10 mouse cellular contexts compared by ENCODE assay signal in genomic region chr11:114699511-114699910, GRCm38 (mm10). TPM values are rescaled to one million over a fixed set of nuclear protein-coding genes. Genes with fewer than 3 reads are reported as not detected.
DNase-seq lines count a peak whose midpoint lies in the region; ATAC-seq and TF ChIP-seq lines count a peak whose summit lies in the region.
"Had no signal": no experiment of that assay in that cellular context is flagged by ENCODE, and none has a peak within 500 bp of the region (broad histone marks: within the 10 kb centered on the region; RNA-seq: fewer than 3 reads in every experiment).

No protein-coding gene starts in this region.

- H3K9me3 ChIP-seq in heart, embryonic 12.5 days (replicated peaks): no peaks in the 10 kb centered on the region
- H3K9me3 ChIP-seq in kidney, postnatal 0 days (replicated peaks; ENCODE audit: low read length): no peaks in the 10 kb centered on the region
- no peaks in the 10 kb centered on the region for H3K9me3 ChIP-seq in stomach, postnatal 0 days (ENCODE audit: control insufficient read depth, low read length)
- H3K9me3 ChIP-seq in forebrain, embryonic 16.5 days (ENCODE audit: control insufficient read depth, low read length): no peaks in the 10 kb centered on the region

- DNase-seq in heart, adult 2 months: peak; percentile 74 to 86
- peak; percentile 80 for DNase-seq in gastrocnemius, postnatal 14 days
- DNase-seq in kidney, postnatal 0 days (ENCODE audit: low spot score): peak; percentile 80
- no peak for DNase-seq in stomach, postnatal 0 days (ENCODE audit: low spot score)
- no peak for DNase-seq in layer of hippocampus, postnatal 14 days (ENCODE audit: low spot score in 2 of 2)
- DNase-seq in cerebellum, adult 9-11 months: no peak
- DNase-seq: liver, postnatal 0 days had no signal

- no peaks in the 10 kb centered on the region for H3K79me2 ChIP-seq in heart, adult 2 months (replicated peaks; ENCODE audit: control insufficient read depth, insufficient read depth, low read length)

- H3K4me2 ChIP-seq in heart, embryonic 12.5 days: no peak overlapping the region
- no peak overlapping the region for H3K4me2 ChIP-seq in kidney, postnatal 0 days (ENCODE audit: low read length)
- H3K4me2 ChIP-seq in stomach, postnatal 0 days (replicated peaks; ENCODE audit: low read depth): no peak overlapping the region
- no peak overlapping the region for H3K4me2 ChIP-seq in forebrain, embryonic 16.5 days (ENCODE audit: low read length)

- no peak overlapping the region for H3K4me3 ChIP-seq in heart, adult 2 months
- H3K4me3 ChIP-seq in heart, embryonic 12.5 days: no peak overlapping the region
- no peak overlapping the region for H3K4me3 ChIP-seq in kidney, postnatal 0 days (replicated peaks; ENCODE audit: low read depth, low read length)
- no peak overlapping the region for H3K4me3 ChIP-seq in stomach, postnatal 0 days (ENCODE audit: low read depth, low read length)
- H3K4me3 ChIP-seq in forebrain, embryonic 16.5 days (replicated peaks; ENCODE audit: low read length): no peak overlapping the region

- intact Hi-C loops in heart, adult 2 months (cut with DNase I): no loop called here
- intact Hi-C loops in gastrocnemius, postnatal 14 days (cut with DNase I; ENCODE audit: low total_unique reads): no loop called here

- no peaks in the 10 kb centered on the region for H3K27me3 ChIP-seq in heart, adult 2 months (ENCODE audit: control insufficient read depth, insufficient read depth, low read length)
- no peaks in the 10 kb centered on the region for H3K27me3 ChIP-seq in heart, embryonic 12.5 days (replicated peaks)
- H3K27me3 ChIP-seq in kidney, postnatal 0 days (ENCODE audit: insufficient read depth, low read length): no peaks in the 10 kb centered on the region
- H3K27me3 ChIP-seq in stomach, postnatal 0 days (ENCODE audit: control insufficient read depth, insufficient read depth, low read length): no peaks in the 10 kb centered on the region
- no peaks in the 10 kb centered on the region for H3K27me3 ChIP-seq in forebrain, embryonic 16.5 days (replicated peaks; ENCODE audit: control insufficient read depth, insufficient read depth, low read length)
- H3K27me3 ChIP-seq: CH12.LX had no signal

- no peak overlapping the region for H3K9ac ChIP-seq in heart, adult 2 months (ENCODE audit: low read depth, low read length)
- no peak overlapping the region for H3K9ac ChIP-seq in heart, embryonic 12.5 days
- H3K9ac ChIP-seq in kidney, postnatal 0 days (ENCODE audit: low read depth, low read length): no peak overlapping the region
- no peak overlapping the region for H3K9ac ChIP-seq in stomach, postnatal 0 days (ENCODE audit: low read length)
- no peak overlapping the region for H3K9ac ChIP-seq in forebrain, embryonic 16.5 days (replicated peaks; ENCODE audit: low read depth, low read length)
- H3K9ac ChIP-seq: liver, postnatal 0 days had no signal

- H3K4me1 ChIP-seq in heart, adult 2 months (ENCODE audit: control insufficient read depth, insufficient read depth, low read length): peaks cover 2% of the 10 kb centered on the region
- H3K4me1 ChIP-seq in heart, embryonic 12.5 days (replicated peaks): peaks cover 9% of the 10 kb centered on the region
- no peaks in the 10 kb centered on the region for H3K4me1 ChIP-seq in kidney, postnatal 0 days (replicated peaks; ENCODE audit: insufficient read depth, low read length)
- no peaks in the 10 kb centered on the region for H3K4me1 ChIP-seq in stomach, postnatal 0 days (replicated peaks; ENCODE audit: control insufficient read depth, insufficient read depth)
- H3K4me1 ChIP-seq in forebrain, embryonic 16.5 days (replicated peaks; ENCODE audit: control insufficient read depth, insufficient read depth, low read length): peaks cover 19% of the 10 kb centered on the region

- no peak overlapping the region; the same call in 1 of the 2 replicates for H3K27ac ChIP-seq in heart, adult 2 months
- no peak overlapping the region for H3K27ac ChIP-seq in heart, embryonic 12.5 days (ENCODE audit: poor library complexity, severe bottlenecking)
- 0 out of 2 replicates have a peak overlapping the region, but pooled peaks have one; percentile 25 for H3K27ac ChIP-seq in kidney, postnatal 0 days
- H3K27ac ChIP-seq in stomach, postnatal 0 days (replicated peaks): 0 out of 2 replicates have a peak overlapping the region, but pooled peaks have one; percentile 13
- H3K27ac ChIP-seq in forebrain, embryonic 16.5 days (ENCODE audit: low read length): no peak overlapping the region

- 57% methylated on average over 12 of the region's 12 CpGs for WGBS in heart, adult 2 months
- 78% methylated on average over 12 of the region's 12 CpGs for WGBS in heart, embryonic 12.5 days
- 63% methylated on average over 12 of the region's 12 CpGs for WGBS in kidney, postnatal 0 days
- WGBS in stomach, postnatal 0 days: 64% methylated on average over 12 of the region's 12 CpGs
- WGBS in forebrain, embryonic 16.5 days: 85% methylated on average over 12 of the region's 12 CpGs

- no peak for TF ChIP-seq POLR2A in heart, adult 2 months (IDR thresholded peaks at IDR 0.05; ENCODE audit: insufficient read depth, low read depth, low read length)

- no peak for ATAC-seq in heart, embryonic 12.5 days (ENCODE audit: insufficient number of reproducible peaks, low FRiP score)
- no peak; the same call in 1 of the 2 replicates for ATAC-seq in kidney, postnatal 0 days (replicated peaks; ENCODE audit: low FRiP score, low read depth)
- peak; percentile 76; the same call in 1 of the 2 replicates for ATAC-seq in stomach, postnatal 0 days (ENCODE audit: low FRiP score, low TSS enrichment)
- ATAC-seq in forebrain, embryonic 16.5 days: no peak
- ATAC-seq: liver, postnatal 0 days had no signal

- TF ChIP-seq CTCF in heart, adult 2 months (IDR thresholded peaks at IDR 0.05): no peak
- TF ChIP-seq CTCF in kidney, postnatal 0 days (IDR thresholded peaks at IDR 0.05; ENCODE audit: low read depth): no peak
- no peak for TF ChIP-seq CTCF in stomach, postnatal 0 days (IDR thresholded peaks at IDR 0.05; ENCODE audit: low read depth)

- H3K36me3 ChIP-seq in heart, adult 2 months (ENCODE audit: control insufficient read depth, insufficient read depth, low read length): no peaks in the 10 kb centered on the region
- H3K36me3 ChIP-seq in heart, embryonic 12.5 days: peaks cover 5% of the 10 kb centered on the region; the same call in 1 of the 2 replicates
- H3K36me3 ChIP-seq in kidney, postnatal 0 days (ENCODE audit: insufficient read depth, low read length): no peaks in the 10 kb centered on the region
- no peaks in the 10 kb centered on the region; the same call in 1 of the 2 replicates for H3K36me3 ChIP-seq in stomach, postnatal 0 days (ENCODE audit: control insufficient read depth, insufficient read depth, low read length)
- no peaks in the 10 kb centered on the region for H3K36me3 ChIP-seq in forebrain, embryonic 16.5 days (ENCODE audit: control insufficient read depth, insufficient read depth)

- TF ChIP-seq EP300 in heart, adult 2 months (IDR thresholded peaks at IDR 0.05; ENCODE audit: insufficient read depth, low read depth, low read length): no peak; the same call in 1 of the 2 replicates
- no peak for TF ChIP-seq EP300 in stomach, postnatal 0 days (optimal IDR thresholded peaks at IDR 0.05)

RNA-seq across cellular contexts. Expression of gene Ttyh2, which starts 24.3 kb away (rescaled TPM):
- 1 to 10 TPM; 4.3 to 4.9 TPM for total RNA-seq in heart, adult 2 months (2021)
- polyA plus RNA-seq in heart, adult 2 months (2012; rRNA removed): 6.3 and 7.5 TPM in 2 replicates
- polyA plus RNA-seq in heart, embryonic 12.5 days (2016; fragmentation: Nextera tagmentation; extraction: Ambion mirVana): 5.5 and 5.9 TPM in 2 replicates
- 10 to 100 TPM; 32.9 to 48.2 TPM for total RNA-seq in gastrocnemius, postnatal 14 days (2021)
- 22.6 and 25.3 TPM in 2 replicates for polyA plus RNA-seq in kidney, postnatal 0 days (2015; fragmentation: Nextera tagmentation; extraction: Ambion mirVana)
- 12.5 and 14.7 TPM in 2 replicates for polyA plus RNA-seq in stomach, postnatal 0 days (2015; fragmentation: Nextera tagmentation; extraction: Ambion mirVana)
- total RNA-seq in layer of hippocampus, postnatal 14 days (2021): 10 to 100 TPM; 26.0 to 30.1 TPM
- 25.1 and 27.5 TPM in 2 replicates for polyA plus RNA-seq in forebrain, embryonic 16.5 days (2015; fragmentation: Nextera tagmentation; extraction: Ambion mirVana)

RNA-seq across cellular contexts. Expression of gene Dnaic2, which starts 27.7 kb away (rescaled TPM):
- total RNA-seq in heart, adult 2 months (2021): under 1 TPM; 0.16 to 0.18 TPM
- 0.44 and 1.5 TPM in 2 replicates for polyA plus RNA-seq in heart, adult 2 months (2012; rRNA removed)
- polyA plus RNA-seq in heart, embryonic 12.5 days (2016; fragmentation: Nextera tagmentation; extraction: Ambion mirVana): 0.27 and 0.32 TPM in 2 replicates
- total RNA-seq in gastrocnemius, postnatal 14 days (2021): under 1 TPM; 0.49 to 0.68 TPM
- polyA plus RNA-seq in kidney, postnatal 0 days (2015; fragmentation: Nextera tagmentation; extraction: Ambion mirVana): 0.32 and 0.43 TPM in 2 replicates
- polyA plus RNA-seq in stomach, postnatal 0 days (2015; fragmentation: Nextera tagmentation; extraction: Ambion mirVana): 0.35 and 0.36 TPM in 2 replicates
- total RNA-seq in layer of hippocampus, postnatal 14 days (2021): 1 to 10 TPM; 1.6 to 3.5 TPM
- polyA plus RNA-seq in forebrain, embryonic 16.5 days (2015; fragmentation: Nextera tagmentation; extraction: Ambion mirVana): 1.5 and 2.0 TPM in 2 replicates

RNA-seq across cellular contexts. Expression of gene Rpl38, which starts 31.2 kb away (rescaled TPM):
- total RNA-seq in heart, adult 2 months (2021): 100 to 1,000 TPM; 587 to 660 TPM
- polyA plus RNA-seq in heart, adult 2 months (2012; rRNA removed): 335 and 344 TPM in 2 replicates
- polyA plus RNA-seq in heart, embryonic 12.5 days (2016; fragmentation: Nextera tagmentation; extraction: Ambion mirVana): 785 and 816 TPM in 2 replicates
- total RNA-seq in gastrocnemius, postnatal 14 days (2021): 100 to 1,000 TPM; 832 to 884 TPM
- polyA plus RNA-seq in kidney, postnatal 0 days (2015; fragmentation: Nextera tagmentation; extraction: Ambion mirVana): 1,186 and 1,429 TPM in 2 replicates
- 1,058 and 1,265 TPM in 2 replicates for polyA plus RNA-seq in stomach, postnatal 0 days (2015; fragmentation: Nextera tagmentation; extraction: Ambion mirVana)
- 100 to 1,000 TPM; 800 to 850 TPM for total RNA-seq in layer of hippocampus, postnatal 14 days (2021)
- polyA plus RNA-seq in forebrain, embryonic 16.5 days (2015; fragmentation: Nextera tagmentation; extraction: Ambion mirVana): 637 and 697 TPM in 2 replicates

Comparison
In these comparisons a context has a peak if more than half of its experiments do, and no peak if none do; other contexts are left out.
1. DNase-seq: peak in heart, adult 2 months (2 of 2), gastrocnemius, postnatal 14 days (single experiment) and kidney, postnatal 0 days (single experiment); none in stomach, postnatal 0 days (single experiment), layer of hippocampus, postnatal 14 days (0 of 2) and cerebellum, adult 9-11 months (single experiment).
2. H3K27ac ChIP-seq: peak in kidney, postnatal 0 days (single experiment) and stomach, postnatal 0 days (single experiment); none in heart, adult 2 months (single experiment), heart, embryonic 12.5 days (single experiment) and forebrain, embryonic 16.5 days (single experiment).